Mouse (Mus musculus): ENCODE data around the gene Btbd9.
"Not testable (repeated sequence)": the region's sequence is repeated elsewhere in the genome, so short reads cannot be mapped to it uniquely, and the experiment has no call there.

Btbd9 gene

DNA sequence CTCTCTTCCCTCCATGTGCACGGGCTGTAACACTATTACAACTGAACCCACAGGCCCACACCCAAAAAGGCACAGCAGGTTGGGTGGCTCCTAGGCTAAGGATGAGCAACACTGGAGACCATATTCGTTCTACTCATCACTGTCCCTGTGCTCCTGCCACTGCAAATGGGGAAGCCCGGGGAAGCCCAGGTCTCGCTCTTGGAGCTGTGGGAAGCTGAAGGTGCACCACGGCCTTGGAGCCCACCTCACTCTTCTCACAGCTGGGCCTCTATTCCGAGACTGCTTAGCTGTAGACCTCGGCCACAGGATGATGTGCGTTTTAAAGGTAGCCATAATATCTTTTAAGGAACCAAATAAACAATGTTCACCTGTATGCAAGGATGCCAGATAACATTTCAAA, 60.9 kb downstream of the Btbd9 start:
- DNase-seq (ENCODE audit: low read depth, low spot score) = no peak

DNA sequence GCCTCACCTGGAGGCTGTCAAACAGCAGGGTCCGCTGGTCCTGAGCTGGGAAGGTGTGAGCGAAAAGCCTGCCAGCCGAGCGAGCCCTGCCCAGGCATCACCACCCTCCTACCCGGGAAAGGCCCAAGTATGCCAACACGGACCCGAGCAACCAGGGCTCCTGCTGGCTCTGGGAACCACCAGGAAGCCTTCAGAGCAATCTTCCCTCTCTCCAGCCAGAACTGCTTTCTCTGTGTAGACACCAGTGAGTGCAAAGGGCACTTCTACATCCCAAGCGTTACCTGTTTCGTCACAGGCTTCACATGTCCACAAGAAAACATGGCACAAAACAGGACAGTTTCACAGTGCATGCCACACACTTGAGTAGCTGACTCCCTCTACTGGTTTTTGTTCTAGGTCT, 63.3 kb downstream of the Btbd9 start:
- DNase-seq (ENCODE audit: low read depth, low spot score) = no peak

DNA sequence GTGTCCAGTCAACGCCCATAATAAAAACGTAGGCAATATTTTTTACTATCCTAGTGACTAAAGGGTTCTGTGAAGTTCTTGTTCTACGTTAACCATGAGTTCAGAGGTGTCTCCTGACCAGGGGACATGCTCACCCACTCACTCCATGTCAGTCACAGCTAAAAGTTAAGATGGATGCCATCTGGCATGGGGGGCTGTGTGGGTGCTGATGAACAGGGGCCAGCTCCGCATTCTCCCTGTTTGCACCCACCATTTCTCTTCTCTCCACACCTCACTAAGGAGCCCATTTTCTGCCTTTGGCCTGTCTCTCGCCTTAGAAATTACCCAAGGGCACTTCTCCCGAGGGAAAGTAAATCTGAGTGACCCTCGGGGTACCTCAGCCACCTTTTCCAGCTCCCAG, 63.8 kb downstream of the Btbd9 start:
- no peak for DNase-seq (ENCODE audit: low read depth, low spot score)

DNA sequence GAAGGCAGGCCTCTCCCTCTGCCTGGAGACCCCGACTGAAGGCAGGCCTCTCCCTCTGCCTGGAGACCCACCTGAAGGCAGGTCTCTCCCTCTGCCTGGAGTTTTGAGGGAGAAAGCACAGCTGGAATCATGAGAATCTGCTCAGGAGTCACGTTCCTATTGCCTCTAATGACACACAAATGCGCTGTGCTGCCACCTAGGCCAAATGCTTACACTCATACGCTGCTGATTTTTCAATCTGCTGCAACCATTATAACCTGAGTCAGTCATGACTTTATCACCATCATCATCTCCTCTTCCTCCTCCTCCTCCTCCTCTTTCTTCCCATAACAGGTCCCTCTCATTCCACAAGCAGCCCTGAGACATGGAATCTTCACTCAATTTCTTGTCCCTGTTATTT, 64.3 kb downstream of the Btbd9 start:
- no peak for DNase-seq (ENCODE audit: low read depth, low spot score)

DNA sequence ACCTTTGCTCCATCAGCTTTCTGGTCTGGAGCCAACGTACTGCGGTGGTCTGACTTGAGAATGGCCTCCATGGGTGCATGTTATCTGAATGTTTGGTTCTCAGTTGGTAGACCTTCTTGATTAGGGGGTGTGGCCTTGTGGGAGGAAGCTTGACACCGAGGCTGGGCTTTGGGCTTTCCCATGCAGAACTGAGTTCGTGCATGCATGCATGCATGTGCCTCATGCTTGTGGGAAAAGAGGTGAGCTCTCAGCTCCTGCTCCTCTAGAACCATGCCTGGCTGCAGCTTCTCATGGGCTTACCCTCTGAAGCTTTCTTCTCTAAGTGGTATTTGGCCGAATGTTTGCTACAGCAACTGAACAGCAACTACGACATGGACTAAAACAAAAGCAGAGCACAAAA, 64.9 kb downstream of the Btbd9 start:
- no peak for DNase-seq (ENCODE audit: low read depth, low spot score)

DNA sequence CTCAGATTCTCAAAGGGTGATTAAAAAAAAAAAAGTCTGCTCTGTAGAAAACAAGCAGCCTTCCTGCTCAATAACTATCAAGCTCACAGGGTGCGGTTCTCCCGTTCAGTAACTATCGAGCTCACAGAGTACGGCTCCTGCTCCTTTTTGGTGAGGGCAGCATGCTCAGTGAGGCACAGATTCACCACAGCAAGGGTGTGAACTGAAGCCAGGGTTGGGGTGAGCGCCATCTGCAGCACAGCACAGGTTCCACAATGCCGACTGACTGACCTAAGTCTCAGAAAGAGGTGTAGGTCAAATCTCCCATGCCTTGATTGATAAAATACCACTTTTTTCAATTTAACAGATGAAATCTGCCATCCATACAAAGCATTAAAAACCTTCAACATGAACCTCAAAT, 66.1 kb downstream of the Btbd9 start:
- no peak for DNase-seq (ENCODE audit: low read depth, low spot score)

DNA sequence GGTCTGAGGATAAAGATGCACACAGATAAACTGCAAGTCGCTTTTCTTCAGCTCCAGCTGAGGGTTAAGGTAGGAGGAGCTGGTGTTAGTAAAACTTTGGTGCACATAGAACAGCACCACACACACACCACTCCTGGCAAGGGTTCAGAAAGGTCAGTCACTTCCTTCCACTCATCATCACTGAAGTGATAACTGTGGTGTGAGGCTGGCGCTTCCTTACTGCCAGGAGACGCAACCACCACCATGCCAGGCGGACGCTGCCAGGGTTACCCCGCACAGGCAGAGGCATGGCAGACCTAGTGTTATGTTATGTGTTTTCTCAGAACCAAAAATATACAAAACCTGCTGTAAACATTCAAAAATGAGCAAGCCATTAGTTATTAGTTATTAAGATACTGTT, 66.6 kb downstream of the Btbd9 start:
- no peak for DNase-seq (ENCODE audit: low read depth, low spot score)

DNA sequence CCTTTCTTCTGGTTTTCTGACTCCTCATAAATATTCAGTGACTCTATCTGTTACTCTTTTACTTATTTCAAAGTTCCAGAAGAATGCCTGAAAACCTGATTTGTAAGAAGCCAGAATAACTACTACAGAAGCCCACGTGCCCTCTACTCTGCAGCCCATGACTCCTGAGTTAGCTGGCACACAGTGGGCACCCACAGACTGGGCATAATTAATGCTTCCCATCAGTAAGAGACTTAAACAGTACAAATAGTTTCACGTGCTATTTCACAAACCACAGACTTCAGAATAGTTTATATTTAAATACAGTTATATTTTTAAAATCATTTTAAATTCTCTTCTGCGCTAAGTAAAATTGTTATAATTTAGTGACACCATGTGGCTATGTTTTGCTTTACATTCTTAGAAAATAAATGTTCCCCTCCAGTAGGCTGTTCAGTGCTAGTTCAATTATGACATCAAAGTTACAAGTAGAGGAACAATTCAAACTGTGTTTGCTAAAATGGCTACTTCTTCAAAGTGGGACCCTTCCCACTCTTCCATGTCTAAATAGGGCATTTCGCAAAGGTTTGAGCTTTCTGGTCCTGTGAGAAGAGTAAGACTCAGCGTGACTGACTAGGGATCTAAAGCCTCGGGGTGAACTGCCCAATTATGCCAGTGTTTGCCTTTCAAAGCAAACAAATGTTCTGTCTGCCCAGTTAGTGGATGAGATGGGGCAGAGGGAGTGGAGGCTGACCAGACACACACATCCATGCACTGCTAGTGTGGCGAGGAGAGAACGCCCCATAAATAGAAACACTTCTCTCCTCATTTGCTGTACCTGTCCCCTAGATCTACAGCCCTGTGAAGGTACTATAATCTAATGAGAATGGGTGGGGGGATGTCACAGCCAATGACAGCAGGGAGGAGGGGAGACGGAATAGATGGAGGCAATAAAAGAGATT, 68.4 kb downstream of the Btbd9 start:
- no peak for DNase-seq (ENCODE audit: low read depth, low spot score)

DNA sequence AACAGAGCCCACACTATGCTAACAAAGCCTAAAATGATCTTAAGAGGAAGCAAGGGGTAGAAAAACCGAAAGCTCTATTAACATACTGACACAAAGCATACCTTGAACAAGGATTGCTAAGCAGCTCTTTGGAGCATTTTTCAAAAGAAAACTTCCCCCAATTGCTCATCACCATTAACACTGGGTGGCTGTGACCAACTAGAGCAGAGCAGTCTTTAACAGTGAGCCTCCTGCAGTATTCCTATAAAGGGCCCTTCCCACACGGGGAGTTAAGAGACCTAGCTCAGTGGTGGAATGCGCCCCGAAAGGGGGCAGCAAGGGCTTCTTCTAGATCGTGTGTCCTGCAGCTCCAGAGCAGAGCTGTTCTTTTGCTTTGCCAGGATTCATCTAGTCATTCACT, 69.4 kb downstream of the Btbd9 start:
- DNase-seq (ENCODE audit: low read depth, low spot score) = no peak

DNA sequence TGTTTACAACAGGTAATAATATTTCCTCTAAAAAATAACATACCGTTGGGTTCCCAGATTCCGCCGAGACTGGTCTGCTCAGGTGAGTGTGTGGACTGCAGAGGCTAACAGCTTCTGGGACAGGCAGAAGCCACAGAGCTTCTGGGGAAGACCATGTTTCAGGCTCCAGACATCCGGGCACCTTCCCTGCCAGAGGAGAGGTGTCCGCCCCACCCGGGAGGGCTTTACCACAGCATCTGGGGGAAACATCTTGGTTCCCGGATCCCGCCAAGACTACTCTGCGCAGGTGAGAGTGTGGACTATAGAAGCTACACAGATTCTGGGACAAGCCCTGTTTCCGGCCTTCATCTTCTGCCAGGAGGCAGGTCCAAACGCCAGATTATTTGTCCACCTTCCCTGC, 76.7 kb downstream of the Btbd9 start:
- not testable (repeated sequence) for DNase-seq (ENCODE audit: low read depth, low spot score)

DNA sequence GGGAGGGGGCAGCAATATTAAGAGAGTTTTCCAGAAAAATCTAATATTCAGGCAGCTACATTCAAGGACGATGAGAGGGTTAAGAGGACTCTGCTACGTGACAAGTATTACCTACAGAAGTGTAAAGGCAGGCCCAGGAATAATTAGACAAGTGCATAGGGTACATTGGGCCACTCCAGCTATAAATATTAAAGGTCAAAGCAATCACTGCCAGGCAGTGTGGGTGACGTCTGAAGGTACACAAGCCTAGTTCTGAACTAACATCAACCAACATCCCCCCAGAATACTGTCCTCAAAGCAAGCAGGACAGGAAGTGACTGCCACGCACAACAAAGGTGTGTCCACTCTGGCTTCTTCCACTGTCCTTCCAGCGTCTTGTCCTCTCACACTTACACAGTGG, 77.5 kb downstream of the Btbd9 start:
- DNase-seq (ENCODE audit: low read depth, low spot score) = no peak

DNA sequence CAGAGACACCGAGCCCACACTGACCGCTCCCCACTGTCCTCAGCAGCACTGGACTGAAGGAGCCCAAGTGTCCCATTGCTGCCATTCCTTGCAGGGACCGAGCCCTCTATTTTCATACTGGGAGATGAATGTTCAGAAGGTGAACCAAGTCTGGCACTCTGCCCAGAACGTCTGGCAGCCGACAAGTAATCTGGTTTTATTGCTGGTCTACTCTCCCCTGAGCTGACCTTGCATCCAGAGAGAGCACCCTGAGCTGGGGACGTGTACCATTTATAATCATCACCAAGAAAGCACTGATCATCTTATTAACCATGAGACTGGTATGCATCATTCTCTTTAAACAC, 77.9 kb downstream of the Btbd9 start:
- DNase-seq (ENCODE audit: low read depth, low spot score) = peak; percentile 52

DNA sequence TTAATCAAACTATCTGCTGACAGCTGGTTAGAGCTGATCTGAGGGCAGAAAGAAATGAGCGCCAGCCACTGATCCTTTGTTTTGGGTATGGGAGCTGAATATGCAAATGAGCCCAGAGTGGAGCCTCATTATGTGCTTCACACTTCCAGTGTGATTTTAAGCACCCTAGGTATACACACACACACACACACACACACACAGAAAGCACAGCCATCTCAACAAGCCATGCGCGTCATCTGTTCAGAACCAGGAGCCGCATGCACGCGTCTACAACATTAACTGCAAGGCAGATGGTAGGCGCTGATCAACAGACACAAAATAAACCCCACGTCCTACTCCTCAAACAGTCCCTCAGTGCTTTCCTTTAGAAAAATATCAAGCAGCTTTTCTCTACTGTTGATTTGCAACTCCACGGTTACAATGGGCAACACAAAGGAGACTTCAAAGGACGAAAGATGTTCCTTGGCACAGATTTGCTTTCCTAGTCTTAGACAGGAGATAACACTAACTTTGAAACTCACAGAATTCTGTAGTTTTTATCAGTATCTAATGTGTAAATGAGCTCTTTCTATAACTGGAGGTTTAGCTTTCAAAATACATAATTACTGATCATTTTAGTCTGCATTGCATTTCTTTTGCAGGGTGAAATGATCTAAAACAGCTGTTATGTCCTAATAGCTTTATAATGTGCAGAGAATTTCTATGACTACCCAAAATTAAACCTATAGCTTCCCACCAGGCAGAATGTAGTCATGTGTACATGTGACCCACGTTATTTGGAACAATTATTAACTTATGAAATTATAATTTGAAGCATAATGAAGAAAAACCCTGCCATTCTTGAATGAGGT, 78.5 kb downstream of the Btbd9 start:
- DNase-seq (ENCODE audit: low read depth, low spot score) = no peak

DNA sequence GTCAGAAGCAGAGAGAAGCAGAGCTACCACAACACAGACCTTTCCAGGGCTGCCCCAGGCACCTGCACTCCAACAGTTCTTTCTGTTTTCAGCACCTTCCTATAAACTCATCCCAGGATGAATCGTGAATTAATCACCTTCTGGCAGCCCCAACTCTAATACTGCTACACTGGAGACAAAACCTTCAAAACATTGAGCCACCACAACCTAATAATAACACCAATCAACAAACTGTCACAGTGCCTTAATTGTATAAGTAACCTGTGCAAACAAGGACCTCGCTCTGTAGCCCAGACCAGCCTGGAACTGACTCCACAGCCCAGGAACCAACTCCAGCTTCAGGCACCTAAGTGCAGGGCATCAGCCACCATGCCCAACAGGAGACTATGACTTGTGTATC, 80.7 kb downstream of the Btbd9 start:
- no peak for DNase-seq (ENCODE audit: low read depth, low spot score)

DNA sequence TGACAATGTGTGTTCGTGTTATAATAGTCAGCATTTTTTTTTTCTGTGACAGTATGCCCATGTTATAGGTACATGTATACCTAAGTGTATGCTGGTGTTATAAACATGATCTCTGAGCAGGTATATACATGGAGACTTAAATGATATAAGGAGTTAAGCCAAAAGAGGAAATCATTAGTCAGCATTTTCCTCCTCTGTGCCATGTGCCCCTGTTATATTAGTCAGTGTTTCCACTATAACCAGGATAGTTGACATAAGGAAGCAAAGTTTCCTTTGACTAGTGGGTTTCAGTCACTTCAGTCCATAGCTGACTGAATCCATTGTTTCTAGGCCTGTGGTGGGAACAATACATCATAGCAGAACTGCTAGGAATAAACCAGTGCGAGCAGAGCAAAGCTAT, 81.1 kb downstream of the Btbd9 start:
- no peak for DNase-seq (ENCODE audit: low read depth, low spot score)

DNA sequence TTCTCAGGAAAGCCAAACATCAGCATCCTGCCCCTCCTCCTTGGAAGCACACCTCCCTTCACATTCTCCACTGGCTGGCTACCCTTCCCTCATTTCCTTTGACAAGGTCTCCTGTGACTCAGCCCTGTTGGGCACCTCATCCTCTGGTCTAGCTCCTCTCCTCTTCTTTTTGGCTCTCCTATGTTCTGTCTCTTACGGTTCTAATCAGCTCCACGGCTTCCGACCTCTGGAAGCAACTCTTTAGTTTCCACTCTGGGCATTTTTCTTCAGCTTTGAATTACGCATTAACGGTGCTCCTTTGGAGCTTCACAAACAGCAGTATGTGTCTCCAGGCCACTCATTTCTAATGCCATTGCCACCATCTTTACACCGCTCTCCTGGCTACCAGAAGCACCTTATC, 82.8 kb downstream of the Btbd9 start:
- DNase-seq (ENCODE audit: low read depth, low spot score) = no peak

DNA sequence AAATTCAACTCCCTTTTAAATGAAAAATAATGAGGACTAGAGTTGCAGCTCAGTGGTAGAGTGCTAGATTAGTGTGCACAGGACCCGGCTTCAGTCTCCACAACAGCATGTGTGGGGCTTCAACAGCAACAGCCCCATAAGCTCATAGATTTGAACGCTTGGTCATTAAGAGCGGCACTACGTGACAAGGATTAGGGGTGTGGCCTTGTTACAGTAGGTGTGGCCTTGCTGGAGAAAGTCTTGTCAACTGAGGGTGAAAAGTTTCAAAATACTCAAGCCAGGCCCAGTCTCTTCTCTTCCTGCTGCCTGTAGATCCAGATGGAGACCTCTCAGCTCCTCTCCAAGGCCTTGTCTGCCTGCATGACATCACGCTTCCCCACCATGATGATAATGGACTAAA, 84.1 kb downstream of the Btbd9 start:
- no peak for DNase-seq (ENCODE audit: low read depth, low spot score)

DNA sequence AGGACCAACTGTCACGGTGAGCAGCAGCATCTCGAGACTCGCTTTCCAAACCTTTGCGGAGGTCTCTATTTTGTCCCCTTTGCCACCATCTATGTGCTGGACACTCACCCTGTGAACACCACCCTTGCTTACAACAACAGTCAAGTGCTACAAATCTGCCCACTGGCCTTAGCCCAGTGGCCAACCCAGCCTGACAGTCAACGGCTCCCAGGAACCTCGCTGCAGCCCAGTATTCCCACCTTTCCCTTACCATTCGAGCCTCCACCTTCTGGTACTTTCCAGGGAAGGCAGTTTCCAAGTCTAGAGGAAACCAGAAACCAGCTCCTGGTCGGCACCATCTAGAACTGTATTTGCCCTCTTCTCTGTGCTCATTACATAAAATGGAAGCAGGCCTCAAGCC, 84.7 kb downstream of the Btbd9 start:
- no peak for DNase-seq (ENCODE audit: low read depth, low spot score)

DNA sequence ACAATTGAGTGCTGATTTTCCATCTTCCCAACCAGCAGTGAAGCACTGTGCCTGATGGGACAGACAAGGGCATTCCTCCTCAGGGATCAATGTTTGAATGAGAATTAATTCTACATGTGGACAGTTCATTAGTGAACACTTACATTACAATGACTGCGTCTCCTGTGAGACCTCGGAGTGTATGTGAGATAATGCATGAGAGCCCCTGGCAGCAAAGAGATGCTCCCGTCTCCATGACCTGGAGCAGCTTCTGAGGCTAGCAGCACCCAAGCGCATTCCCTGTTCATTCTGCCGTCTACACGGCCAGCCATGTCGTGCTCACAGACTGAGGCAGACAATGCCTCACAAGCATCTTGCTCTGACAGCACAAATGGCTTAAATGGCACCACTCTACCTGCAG, 85.7 kb downstream of the Btbd9 start:
- DNase-seq (ENCODE audit: low read depth, low spot score) = no peak

DNA sequence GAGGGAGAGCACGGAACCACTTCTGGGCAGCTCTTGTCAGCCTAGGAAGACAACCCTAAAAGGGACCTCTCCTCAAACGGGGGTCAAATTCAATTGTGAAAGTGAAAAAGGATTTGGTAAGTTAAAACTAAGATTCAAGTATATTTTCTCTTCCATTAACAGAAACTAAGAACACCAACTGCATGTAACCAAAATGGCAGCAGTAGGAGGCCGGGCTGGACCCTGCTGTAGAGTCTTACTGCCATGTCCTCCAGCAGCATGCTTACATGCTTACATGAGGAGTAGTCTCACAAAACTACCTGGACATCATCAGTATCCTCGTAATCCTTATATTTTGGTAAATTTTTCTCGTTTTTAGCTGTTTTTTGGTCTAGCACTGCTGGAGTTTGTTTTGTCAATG, 86.2 kb downstream of the Btbd9 start:
- DNase-seq (ENCODE audit: low read depth, low spot score) = no peak

DNA sequence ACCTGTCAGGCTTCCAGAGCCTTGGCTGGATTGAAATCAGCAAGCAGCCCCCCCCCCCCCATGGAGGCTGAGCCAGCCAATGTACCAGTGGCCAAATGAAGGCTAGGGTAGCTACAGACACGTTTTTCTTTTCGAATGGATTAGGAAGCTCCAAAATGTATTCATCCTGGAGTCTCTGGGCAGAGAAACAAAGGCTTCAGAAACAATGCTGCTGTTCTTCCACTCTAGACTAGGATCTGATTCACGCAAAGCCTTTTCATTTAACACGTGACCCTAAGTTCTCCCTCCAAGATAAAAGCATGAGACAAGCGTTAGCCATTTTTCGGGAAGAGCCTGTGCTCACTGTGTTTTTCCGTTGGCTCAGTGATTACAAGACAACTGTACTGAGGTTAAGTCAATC, 86.7 kb downstream of the Btbd9 start:
- no peak for DNase-seq (ENCODE audit: low read depth, low spot score)

DNA sequence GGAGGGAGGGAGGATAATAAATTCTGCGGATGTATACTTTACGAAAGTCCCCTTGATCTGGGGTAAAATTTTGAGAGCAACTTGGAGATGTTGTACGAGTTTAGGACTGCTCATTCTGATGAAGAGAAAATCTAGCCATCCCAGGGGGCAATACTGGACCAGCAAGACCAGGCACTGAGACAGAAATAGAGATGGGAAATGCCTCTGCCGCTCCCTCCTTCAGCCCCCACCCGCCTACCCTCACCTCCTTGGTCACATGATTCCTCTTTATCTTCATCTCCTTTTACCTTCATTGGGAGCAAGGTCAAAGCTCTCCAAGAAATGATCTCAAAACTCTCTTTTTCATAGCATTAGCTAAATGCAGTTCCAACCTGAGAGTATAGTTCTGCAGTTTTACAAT, 88.6 kb downstream of the Btbd9 start:
- no peak for DNase-seq (ENCODE audit: low read depth, low spot score)
